Comparison of ENCODE assay signal across 11 mouse cellular contexts in the genomic region with DNA sequence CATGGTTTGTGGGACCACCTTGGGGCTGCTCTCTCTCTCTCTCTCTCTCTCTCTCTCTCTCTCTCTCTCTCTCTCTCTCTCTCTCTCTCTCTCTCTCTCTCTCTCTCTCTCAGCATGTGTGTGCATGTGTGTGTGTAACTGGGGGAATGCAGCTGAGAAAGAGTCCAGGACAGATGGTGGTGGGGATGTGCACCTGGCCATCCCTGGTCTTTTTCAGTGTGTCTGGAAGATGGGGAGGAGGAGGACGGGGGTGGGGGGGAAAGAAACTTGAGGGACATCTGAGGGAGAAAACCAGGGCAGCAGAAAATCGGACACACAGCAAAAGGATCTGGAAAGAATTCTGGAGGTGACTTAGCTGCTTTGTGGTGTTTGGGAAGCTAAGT. TPM values are rescaled to one million over a fixed set of nuclear protein-coding genes. Genes with fewer than 3 reads are reported as not detected.
A peak's percentile ranks its signal among the peaks of the same experiment; 100 is the strongest.
DNase-seq lines count a peak whose midpoint lies in the region; ATAC-seq and TF ChIP-seq lines count a peak whose summit lies in the region.
"Had no signal": no experiment of that assay in that cellular context is flagged by ENCODE, and none has a peak within 500 bp of the region (broad histone marks: within the 10 kb centered on the region; RNA-seq: fewer than 3 reads in every experiment).

No protein-coding gene starts in this region.

- DNase-seq in heart, adult 8-10 months (ENCODE audit: low spot score): no peak
- no peak for DNase-seq in forebrain, embryonic 11.5 days (ENCODE audit: low spot score)
- DNase-seq in midbrain, postnatal 0 days (ENCODE audit: low spot score): no peak
- no peak for DNase-seq in cerebellum, postnatal 25 days
- DNase-seq in left cerebral cortex, postnatal 4 days: no peak
- DNase-seq in layer of hippocampus, postnatal 14 days (ENCODE audit: low spot score in 2 of 2): no peak

- no peaks in the 10 kb centered on the region for H3K9me3 ChIP-seq in heart, embryonic 11.5 days (replicated peaks; ENCODE audit: control insufficient read depth, low read length)
- H3K9me3 ChIP-seq in forebrain, embryonic 11.5 days (ENCODE audit: control insufficient read depth, low read length): no peaks in the 10 kb centered on the region
- H3K9me3 ChIP-seq in hindbrain, embryonic 16.5 days (ENCODE audit: control insufficient read depth, low read length): no peaks in the 10 kb centered on the region
- no peaks in the 10 kb centered on the region for H3K9me3 ChIP-seq in midbrain, postnatal 0 days (ENCODE audit: low read length)
- H3K9me3 ChIP-seq: G1E; liver, embryonic 12.5 days had no signal

- intact Hi-C loops in left cerebral cortex, postnatal 4 days (cut with DNase I): no loop called here

- peak overlapping the region; percentile 97; the same call in 1 of the 2 replicates for H3K4me2 ChIP-seq in heart, embryonic 11.5 days
- peak overlapping the region; percentile 92; the same call in 1 of the 2 replicates for H3K4me2 ChIP-seq in forebrain, embryonic 11.5 days (ENCODE audit: low read depth, low read length, severe bottlenecking)
- H3K4me2 ChIP-seq in hindbrain, embryonic 16.5 days (ENCODE audit: low read length): peak overlapping the region; percentile 87
- H3K4me2 ChIP-seq in midbrain, postnatal 0 days (ENCODE audit: low read depth, low read length, poor library complexity, severe bottlenecking): peak overlapping the region; percentile 58

- H3K9ac ChIP-seq in heart, embryonic 11.5 days (ENCODE audit: low read depth, low read length): no peak overlapping the region
- no peak overlapping the region for H3K9ac ChIP-seq in forebrain, embryonic 11.5 days (ENCODE audit: low read length)
- peak overlapping the region; percentile 87 for H3K9ac ChIP-seq in hindbrain, embryonic 16.5 days (ENCODE audit: low read depth, low read length)
- H3K9ac ChIP-seq in midbrain, postnatal 0 days (replicated peaks; ENCODE audit: low read length, poor library complexity, severe bottlenecking): peak overlapping the region; percentile 97
- H3K9ac ChIP-seq: liver, embryonic 12.5 days had no signal

- peak overlapping the region; percentile 59; the same call in 1 of the 2 replicates for H3K4me3 ChIP-seq in heart, embryonic 11.5 days (ENCODE audit: low read depth, low read length)
- H3K4me3 ChIP-seq in forebrain, embryonic 11.5 days (ENCODE audit: low read depth, low read length): peak overlapping the region; percentile 51; the same call in 1 of the 2 replicates
- peak overlapping the region; percentile 75 for H3K4me3 ChIP-seq in hindbrain, embryonic 16.5 days (ENCODE audit: low read length)
- peak overlapping the region; percentile 63 for H3K4me3 ChIP-seq in midbrain, postnatal 0 days (ENCODE audit: low read depth, low read length)

- 0 out of 2 replicates have a peak, but pooled peaks cover 3% of the 10 kb centered on the region for H3K4me1 ChIP-seq in heart, embryonic 11.5 days (ENCODE audit: control insufficient read depth, insufficient read depth, low read length)
- H3K4me1 ChIP-seq in forebrain, embryonic 11.5 days (replicated peaks; ENCODE audit: control insufficient read depth, insufficient read depth, low read length): peaks cover 3% of the 10 kb centered on the region; the same call in 1 of the 2 replicates
- H3K4me1 ChIP-seq in hindbrain, embryonic 16.5 days (ENCODE audit: control insufficient read depth, insufficient read depth, low read depth, low read length): peaks cover 7% of the 10 kb centered on the region
- H3K4me1 ChIP-seq in midbrain, postnatal 0 days (ENCODE audit: insufficient read depth, low read length): 0 out of 2 replicates have a peak, but pooled peaks cover 5% of the 10 kb centered on the region

- H3K36me3 ChIP-seq in heart, embryonic 11.5 days (ENCODE audit: control insufficient read depth, insufficient read depth, low read length): no peaks in the 10 kb centered on the region
- H3K36me3 ChIP-seq in forebrain, embryonic 11.5 days (ENCODE audit: control insufficient read depth, insufficient read depth, low read length): no peaks in the 10 kb centered on the region
- no peaks in the 10 kb centered on the region for H3K36me3 ChIP-seq in hindbrain, embryonic 16.5 days (ENCODE audit: control insufficient read depth, insufficient read depth, low read length)
- H3K36me3 ChIP-seq in midbrain, postnatal 0 days (ENCODE audit: insufficient read depth, low read length): peaks cover 20% of the 10 kb centered on the region
- H3K36me3 ChIP-seq: G1E; liver, embryonic 12.5 days had no signal

- no peak for TF ChIP-seq CTCF in midbrain, postnatal 0 days (IDR thresholded peaks at IDR 0.05)

- H3K27ac ChIP-seq in heart, embryonic 11.5 days (ENCODE audit: low read depth, low read length): no peak overlapping the region
- H3K27ac ChIP-seq in forebrain, embryonic 11.5 days (ENCODE audit: low read depth, low read length): no peak overlapping the region
- H3K27ac ChIP-seq in hindbrain, embryonic 16.5 days (ENCODE audit: low read depth, low read length): peak overlapping the region; percentile 86
- peak overlapping the region; percentile 85; the same call in 1 of the 2 replicates for H3K27ac ChIP-seq in midbrain, postnatal 0 days (ENCODE audit: low read depth, low read length)
- H3K27ac ChIP-seq: liver, embryonic 12.5 days had no signal

- no peak for ATAC-seq in heart, embryonic 11.5 days (replicated peaks; ENCODE audit: insufficient number of reproducible peaks, low FRiP score, low TSS enrichment)
- ATAC-seq in forebrain, embryonic 11.5 days (replicated peaks; ENCODE audit: low FRiP score): peak; percentile 10; the same call in 1 of the 2 replicates
- ATAC-seq in hindbrain, embryonic 16.5 days: no peak
- no peak for ATAC-seq in midbrain, postnatal 0 days (ENCODE audit: low FRiP score)

- 40% methylated on average over 2 of the region's 2 CpGs for WGBS in heart, embryonic 11.5 days (ENCODE audit: insufficient replicate concordance)
- 42% methylated on average over 2 of the region's 2 CpGs for WGBS in forebrain, embryonic 11.5 days
- 34% methylated on average over 2 of the region's 2 CpGs for WGBS in hindbrain, embryonic 16.5 days
- 33% methylated on average over 2 of the region's 2 CpGs for WGBS in midbrain, postnatal 0 days

- H3K27me3 ChIP-seq in heart, embryonic 11.5 days (ENCODE audit: control insufficient read depth, insufficient read depth, low read length): peaks cover 59% of the 10 kb centered on the region
- 0 out of 2 replicates have a peak, but pooled peaks cover 4% of the 10 kb centered on the region for H3K27me3 ChIP-seq in forebrain, embryonic 11.5 days (ENCODE audit: control insufficient read depth, insufficient read depth, low read length)
- peaks cover 2% of the 10 kb centered on the region; the same call in 1 of the 2 replicates for H3K27me3 ChIP-seq in hindbrain, embryonic 16.5 days (replicated peaks; ENCODE audit: control insufficient read depth, insufficient read depth, low read length)
- H3K27me3 ChIP-seq in midbrain, postnatal 0 days (ENCODE audit: insufficient read depth, low read length): 0 out of 2 replicates have a peak, but pooled peaks cover 3% of the 10 kb centered on the region

RNA-seq across cellular contexts. Expression of a gene that starts 0.7 kb away (rescaled TPM):
- 0.17 and 0.25 TPM in 2 replicates for polyA plus RNA-seq in heart, embryonic 11.5 days (2014; fragmentation: Nextera tagmentation; extraction: Ambion mirVana)
- under 1 TPM in 1 of 4 experiments, not detected in 3; 0.14 TPM for total RNA-seq in heart, adult 8-10 months (2022)
- polyA plus RNA-seq in forebrain, embryonic 11.5 days (2014; fragmentation: Nextera tagmentation; extraction: Ambion mirVana): 6.7 and 7.7 TPM in 2 replicates
- 78.7 and 85.0 TPM in 2 replicates for polyA plus RNA-seq in hindbrain, embryonic 16.5 days (2015; fragmentation: Nextera tagmentation; extraction: Ambion mirVana)
- 105 and 106 TPM in 2 replicates for total RNA-seq in midbrain, postnatal 0 days (2014; rRNA removed)
- 131 and 143 TPM in 2 replicates for polyA plus RNA-seq in midbrain, postnatal 0 days (2015; fragmentation: Nextera tagmentation; extraction: Ambion mirVana)
- total RNA-seq in left cerebral cortex, postnatal 4 days (2021): 100 to 1,000 TPM in 1 of 2 experiments, 10 to 100 TPM in 1; 99.6 to 104 TPM
- total RNA-seq in layer of hippocampus, postnatal 14 days (2021): 10 to 100 TPM; 43.2 to 46.9 TPM
- total RNA-seq: G1E had no signal
- polyA plus RNA-seq: G1E had no signal

RNA-seq across cellular contexts. Expression of a gene that starts 5.4 kb away (rescaled TPM):
- polyA plus RNA-seq in heart, embryonic 11.5 days (2014; fragmentation: Nextera tagmentation; extraction: Ambion mirVana): 0.54 and 0.63 TPM in 2 replicates
- total RNA-seq in heart, adult 8-10 months (2022): not detected
- 1.1 and 1.7 TPM in 2 replicates for polyA plus RNA-seq in forebrain, embryonic 11.5 days (2014; fragmentation: Nextera tagmentation; extraction: Ambion mirVana)
- 4.7 and 4.8 TPM in 2 replicates for polyA plus RNA-seq in hindbrain, embryonic 16.5 days (2015; fragmentation: Nextera tagmentation; extraction: Ambion mirVana)
- total RNA-seq in midbrain, postnatal 0 days (2014; rRNA removed): 2.0 and 2.5 TPM in 2 replicates
- polyA plus RNA-seq in midbrain, postnatal 0 days (2015; fragmentation: Nextera tagmentation; extraction: Ambion mirVana): 5.7 and 7.0 TPM in 2 replicates
- total RNA-seq in left cerebral cortex, postnatal 4 days (2021): under 1 TPM; 0.52 to 0.87 TPM
- not detected for total RNA-seq in layer of hippocampus, postnatal 14 days (2021)
- total RNA-seq: G1E; layer of hippocampus, adult 18-20 months had no signal

RNA-seq across cellular contexts. Expression of a gene that starts 8.8 kb away (rescaled TPM):
- polyA plus RNA-seq in heart, embryonic 11.5 days (2014; fragmentation: Nextera tagmentation; extraction: Ambion mirVana): 141 and 158 TPM in 2 replicates
- 1 to 10 TPM; 3.9 to 4.6 (median 3.9) TPM for total RNA-seq in heart, adult 8-10 months (2022)
- 298 and 321 TPM in 2 replicates for polyA plus RNA-seq in forebrain, embryonic 11.5 days (2014; fragmentation: Nextera tagmentation; extraction: Ambion mirVana)
- 566 and 571 TPM in 2 replicates for polyA plus RNA-seq in hindbrain, embryonic 16.5 days (2015; fragmentation: Nextera tagmentation; extraction: Ambion mirVana)
- total RNA-seq in midbrain, postnatal 0 days (2014; rRNA removed): 595 and 661 TPM in 2 replicates
- 604 and 629 TPM in 2 replicates for polyA plus RNA-seq in midbrain, postnatal 0 days (2015; fragmentation: Nextera tagmentation; extraction: Ambion mirVana)
- 100 to 1,000 TPM; 234 to 250 TPM for total RNA-seq in left cerebral cortex, postnatal 4 days (2021)
- 10 to 100 TPM; 35.3 to 37.1 TPM for total RNA-seq in layer of hippocampus, postnatal 14 days (2021)

RNA-seq across cellular contexts. Expression of a gene that starts 10.4 kb away (rescaled TPM):
- polyA plus RNA-seq in heart, embryonic 11.5 days (2014; fragmentation: Nextera tagmentation; extraction: Ambion mirVana): 6.2 and 6.9 TPM in 2 replicates
- 10 to 100 TPM; 33.9 to 35.8 (median 34.8) TPM for total RNA-seq in heart, adult 8-10 months (2022)
- polyA plus RNA-seq in forebrain, embryonic 11.5 days (2014; fragmentation: Nextera tagmentation; extraction: Ambion mirVana): 13.8 and 14.6 TPM in 2 replicates
- polyA plus RNA-seq in hindbrain, embryonic 16.5 days (2015; fragmentation: Nextera tagmentation; extraction: Ambion mirVana): 23.6 and 23.7 TPM in 2 replicates
- 90.0 and 103 TPM in 2 replicates for total RNA-seq in midbrain, postnatal 0 days (2014; rRNA removed)
- 15.3 and 15.6 TPM in 2 replicates for polyA plus RNA-seq in midbrain, postnatal 0 days (2015; fragmentation: Nextera tagmentation; extraction: Ambion mirVana)
- total RNA-seq in left cerebral cortex, postnatal 4 days (2021): 10 to 100 TPM; 81.0 to 89.9 TPM
- total RNA-seq in layer of hippocampus, postnatal 14 days (2021): 10 to 100 TPM; 86.7 to 87.9 TPM

RNA-seq across cellular contexts. Expression of a gene that starts 39.1 kb away (rescaled TPM):
- polyA plus RNA-seq in heart, embryonic 11.5 days (2014; fragmentation: Nextera tagmentation; extraction: Ambion mirVana): 25.0 and 31.5 TPM in 2 replicates
- total RNA-seq in heart, adult 8-10 months (2022): 10 to 100 TPM; 52.0 to 71.5 (median 59.6) TPM
- 40.3 and 44.2 TPM in 2 replicates for polyA plus RNA-seq in forebrain, embryonic 11.5 days (2014; fragmentation: Nextera tagmentation; extraction: Ambion mirVana)
- polyA plus RNA-seq in hindbrain, embryonic 16.5 days (2015; fragmentation: Nextera tagmentation; extraction: Ambion mirVana): 31.0 and 36.4 TPM in 2 replicates
- total RNA-seq in midbrain, postnatal 0 days (2014; rRNA removed): 145 and 146 TPM in 2 replicates
- polyA plus RNA-seq in midbrain, postnatal 0 days (2015; fragmentation: Nextera tagmentation; extraction: Ambion mirVana): 26.8 and 31.9 TPM in 2 replicates
- 100 to 1,000 TPM; 324 to 333 TPM for total RNA-seq in left cerebral cortex, postnatal 4 days (2021)
- total RNA-seq in layer of hippocampus, postnatal 14 days (2021): 100 to 1,000 TPM; 209 to 228 TPM

Comparison
In these comparisons a context has a peak if more than half of its experiments do, and no peak if none do; other contexts are left out.
1. H3K27ac ChIP-seq: peak in hindbrain, embryonic 16.5 days (single experiment) and midbrain, postnatal 0 days (single experiment); none in heart, embryonic 11.5 days (single experiment) and forebrain, embryonic 11.5 days (single experiment).
2. H3K9ac ChIP-seq: peak in hindbrain, embryonic 16.5 days (single experiment) and midbrain, postnatal 0 days (single experiment); none in heart, embryonic 11.5 days (single experiment) and forebrain, embryonic 11.5 days (single experiment).
3. RNA of a gene that starts 0.7 kb away (total RNA-seq): 105 to 106 TPM in midbrain, postnatal 0 days, 99.6 to 104 TPM in left cerebral cortex, postnatal 4 days and 43.2 to 46.9 TPM in layer of hippocampus, postnatal 14 days; 0.14 TPM in heart, adult 8-10 months; every median in the first group is over 10 times any median in the second.
4. RNA of a gene that starts 8.8 kb away (total RNA-seq): 595 to 661 TPM in midbrain, postnatal 0 days, 234 to 250 TPM in left cerebral cortex, postnatal 4 days and 35.3 to 37.1 TPM in layer of hippocampus, postnatal 14 days; 3.9 to 4.6 TPM in heart, adult 8-10 months; every median in the first group is over 4 times any median in the second.
5. Peak in every context shown above with its lines, with median percentiles within 50 percentile points of each other: H3K4me2 ChIP-seq and H3K4me3 ChIP-seq.